Mouse (Mus musculus) gastrocnemius, postnatal 25 days (tissue): ENCODE results near the gene Osbpl2. TPM values are rescaled to one million over a fixed set of nuclear protein-coding genes. Genes with fewer than 3 reads are reported as not detected.

ENCODE experiments used
- DNase-seq: peaks from one replicate; pipeline ENCODE4 v3.0.0; 2022
- total RNA-seq, 2 experiments: library from RNA; stranded (reverse); gene quantifications; 1 replicate in 1 of 2; 2 replicates in 1 of 2; pipeline ENCODE4 v1.2.3; 2021

The Osbpl2 gene
- total RNA-seq, 2 experiments from 2014 or later = 15.4 to 16.0 TPM

GRCm38 (mm10) chr2:180104659-180105377 is 14.3 kb upstream of the Osbpl2 start:
- DNase-seq = no peak

DNA sequence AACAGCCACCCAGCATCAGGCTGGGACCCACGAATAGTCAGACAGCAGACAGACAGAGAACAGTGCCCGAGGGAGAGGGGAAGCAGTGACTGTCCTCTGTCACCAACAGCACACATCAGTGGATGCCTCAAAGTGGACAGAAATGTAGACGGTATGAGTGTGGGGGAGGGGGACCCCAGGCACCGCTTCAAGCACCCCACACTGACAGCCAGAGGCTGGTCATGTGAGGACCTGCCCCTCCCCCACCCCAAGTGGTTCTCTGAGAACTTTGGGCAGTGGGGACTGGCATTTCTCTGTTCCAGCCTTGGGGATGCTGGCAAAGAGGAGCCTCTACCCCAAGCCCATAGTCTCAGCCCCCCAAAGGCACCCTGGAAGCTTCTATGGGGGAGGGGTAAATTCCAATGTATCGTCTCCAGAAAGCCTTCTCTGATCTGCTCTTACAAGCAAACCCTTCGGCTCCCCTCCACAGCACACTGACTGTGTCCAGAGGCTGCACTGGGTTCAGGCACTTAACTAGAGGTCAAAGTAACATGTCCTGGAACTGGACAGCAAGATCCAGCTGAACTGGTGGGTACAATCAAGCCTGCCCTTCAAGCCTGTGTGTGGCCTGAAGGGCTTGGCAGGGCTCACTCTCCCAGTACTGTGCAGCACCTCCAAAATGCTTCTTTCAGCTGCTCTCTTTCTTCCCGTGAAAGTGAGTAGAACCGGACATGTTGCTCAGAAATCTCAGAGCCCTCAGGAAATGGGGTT is 13.5 kb upstream of the Osbpl2 start:
- no peak for DNase-seq

- DNase-seq = no peak
Measured at GRCm38 (mm10) chr2:180107081-180107480, 12.0 kb upstream of the Osbpl2 start.

- no peak for DNase-seq
Measured at GRCm38 (mm10) chr2:180108285-180108684, 10.8 kb upstream of the Osbpl2 start.

DNA sequence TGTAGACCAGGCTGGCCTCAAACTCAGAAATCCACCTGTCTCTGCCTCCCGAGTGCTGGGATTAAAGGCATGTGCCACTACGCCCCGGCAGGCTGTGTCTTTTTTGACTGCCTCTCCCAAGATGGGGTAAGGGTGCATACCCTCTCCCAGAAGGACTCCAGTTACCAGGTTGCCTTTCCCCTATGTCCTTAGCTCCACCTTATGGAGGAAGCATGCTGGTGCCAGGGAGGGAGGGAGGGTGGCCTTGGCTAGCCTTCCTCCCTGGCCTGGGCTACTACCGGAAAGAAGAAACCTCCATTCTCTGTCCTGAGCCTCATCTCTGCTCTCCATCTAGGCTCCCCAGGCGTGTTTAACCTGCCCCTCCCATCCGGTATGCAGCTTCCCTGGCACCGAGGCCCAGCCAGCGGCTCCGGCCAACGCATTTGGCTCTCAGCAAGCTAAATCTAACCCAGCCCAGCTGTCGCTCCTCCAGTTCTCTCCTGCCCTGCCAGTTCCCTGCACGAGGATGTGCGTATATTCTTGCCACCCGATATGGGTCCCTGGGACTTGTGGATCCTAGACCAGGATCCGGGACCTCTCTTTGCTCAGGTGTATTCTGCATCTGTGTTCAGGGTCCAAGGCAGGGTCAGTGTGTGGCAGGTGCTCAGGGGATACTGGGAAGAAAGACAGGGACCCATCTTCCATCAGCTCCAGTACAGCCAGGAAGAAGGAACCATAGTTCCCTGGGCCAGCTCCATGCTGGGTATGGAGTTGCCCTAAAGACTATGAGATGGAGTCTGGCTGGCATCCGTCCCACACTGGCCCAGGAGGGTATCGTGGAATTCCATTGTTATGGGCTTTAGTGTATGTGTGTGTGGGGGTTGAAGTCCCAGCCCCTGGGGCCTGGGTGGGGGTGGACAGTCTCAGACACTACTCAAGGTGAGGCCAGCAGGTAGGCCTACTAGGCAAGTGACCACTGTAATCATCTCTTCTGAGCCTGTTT is 4.9 kb upstream of the Osbpl2 start:
- peak; percentile 93 for DNase-seq

DNA sequence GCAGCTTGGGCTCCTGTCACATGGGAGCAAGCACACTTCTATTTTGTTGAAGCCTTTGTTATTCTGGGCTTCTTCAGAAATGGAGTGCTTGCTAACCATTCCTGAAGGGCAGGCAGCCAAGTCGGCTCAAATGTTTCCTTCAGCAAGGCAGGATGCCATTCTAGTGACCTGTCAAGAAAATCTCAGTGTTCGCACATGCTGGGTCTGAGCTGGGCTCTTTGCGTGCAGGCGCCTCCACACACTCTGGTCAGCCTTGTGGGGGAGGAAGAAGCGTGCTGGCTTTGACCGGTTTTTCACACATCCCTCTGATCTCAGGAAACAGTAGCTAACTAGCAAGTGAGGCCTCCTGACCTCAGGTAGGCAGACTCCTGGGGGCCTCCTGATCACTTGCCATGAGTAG is 3.8 kb upstream of the Osbpl2 start:
- DNase-seq = no peak

GRCm38 (mm10) chr2:180116081-180116493 is 3.0 kb upstream of the Osbpl2 start:
- no peak for DNase-seq

GRCm38 (mm10) chr2:180116741-180117484 is 2.2 kb upstream of the Osbpl2 start:
- DNase-seq = no peak

DNA sequence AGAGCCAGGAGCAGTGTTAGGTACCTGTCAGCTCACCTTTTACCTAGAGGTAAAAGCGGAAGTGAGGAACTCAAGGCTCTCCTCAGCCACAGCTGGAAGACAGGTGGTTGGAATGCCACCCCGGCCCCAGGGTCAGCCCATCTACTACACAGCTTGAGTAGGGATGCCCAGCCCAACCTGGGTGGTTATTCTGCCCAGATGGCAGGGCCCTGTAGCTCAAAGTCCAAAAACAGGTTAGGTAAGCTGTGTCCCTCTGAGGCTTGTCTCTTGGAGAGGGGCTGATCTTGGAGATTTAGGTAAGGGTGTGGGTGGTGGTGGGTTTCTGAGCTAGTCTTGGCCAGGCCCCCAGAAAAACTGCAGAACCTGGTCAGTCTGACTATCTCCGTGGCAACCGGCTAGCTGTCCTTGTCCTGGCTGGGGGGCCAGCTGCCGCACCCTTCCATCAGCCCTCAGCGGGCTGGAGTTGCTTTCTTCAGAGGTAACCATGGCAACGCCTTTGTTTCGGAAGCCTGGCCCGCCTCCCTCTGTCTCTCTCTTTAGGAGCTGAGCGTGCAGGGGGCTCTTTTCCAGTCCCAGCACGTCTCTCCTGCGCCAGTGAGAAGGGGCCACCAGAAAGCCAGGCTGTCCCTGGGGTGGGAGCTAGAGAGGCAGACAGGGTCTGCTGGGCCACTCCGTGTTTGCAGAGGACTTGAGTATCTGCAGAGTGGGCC is 1.5 kb upstream of the Osbpl2 start:
- no peak for DNase-seq

DNA sequence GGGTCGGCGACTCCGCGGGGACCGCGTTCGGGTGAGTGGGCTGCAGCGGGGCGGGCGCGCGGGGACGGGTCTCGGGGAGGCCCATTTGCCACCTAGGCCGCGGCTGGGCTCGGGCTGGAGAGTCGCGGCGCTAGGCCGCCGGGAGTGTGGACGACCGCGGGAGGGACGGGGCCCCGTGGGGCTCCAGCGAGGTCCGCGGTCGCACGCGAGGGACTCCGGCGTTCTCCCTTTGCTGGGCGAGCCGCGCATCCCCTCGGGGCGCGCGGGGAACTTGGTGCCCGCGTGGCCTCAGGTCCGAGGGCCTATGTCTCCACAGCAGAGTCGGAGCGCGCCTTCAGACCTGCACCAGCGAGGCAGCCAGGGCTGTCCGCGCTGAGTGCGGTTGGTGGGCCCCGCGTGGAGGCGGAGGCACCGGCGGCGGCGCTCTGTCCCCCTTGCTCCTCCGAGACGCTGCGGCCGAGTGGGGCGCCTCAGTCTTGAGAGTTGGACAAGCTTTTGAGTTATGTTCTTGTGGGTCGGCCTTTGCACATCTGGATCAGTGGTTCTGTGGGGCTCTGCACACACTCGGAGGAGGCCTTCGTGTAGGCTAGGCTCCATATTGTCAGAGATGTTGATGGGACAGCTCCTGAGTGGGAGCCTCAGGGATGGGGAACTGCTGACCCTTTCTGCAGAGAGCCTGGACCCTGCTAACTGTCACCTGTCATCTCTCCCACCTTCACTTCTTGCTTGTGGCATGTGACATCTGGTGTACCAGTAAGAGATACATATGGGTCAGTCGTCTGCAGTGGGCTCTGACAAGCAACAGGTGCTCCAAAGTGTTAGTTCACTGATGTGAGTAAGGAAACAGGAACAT is 559 bp downstream of the Osbpl2 start:
- no peak for DNase-seq

GRCm38 (mm10) chr2:180120292-180120761 is 1.2 kb downstream of the Osbpl2 start:
- DNase-seq = no peak

GRCm38 (mm10) chr2:180124192-180124591 is 5.1 kb downstream of the Osbpl2 start:
- DNase-seq = no peak

DNA sequence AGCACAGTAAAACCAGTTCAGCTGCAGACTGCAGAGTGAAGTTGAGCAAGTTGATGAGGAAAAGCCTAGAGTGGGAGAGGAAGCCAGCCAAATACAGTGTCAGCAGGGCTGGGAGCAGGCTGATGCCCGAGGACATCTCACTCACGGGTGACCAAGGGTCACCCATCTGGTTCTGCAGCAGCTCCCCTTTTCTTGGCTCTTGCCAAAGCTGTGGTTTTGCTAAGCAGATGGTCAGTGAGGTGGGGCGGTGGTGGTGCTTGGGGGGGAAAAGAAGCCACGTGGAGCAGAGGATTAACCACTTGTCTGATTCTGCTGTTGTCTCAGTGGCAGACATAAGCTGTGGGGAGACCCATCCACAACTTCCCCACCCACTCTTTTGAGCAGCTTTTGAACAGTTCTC is 7.1 kb downstream of the Osbpl2 start:
- DNase-seq = peak; percentile 74

GRCm38 (mm10) chr2:180127675-180128074 is 8.6 kb downstream of the Osbpl2 start:
- DNase-seq = no peak

DNA sequence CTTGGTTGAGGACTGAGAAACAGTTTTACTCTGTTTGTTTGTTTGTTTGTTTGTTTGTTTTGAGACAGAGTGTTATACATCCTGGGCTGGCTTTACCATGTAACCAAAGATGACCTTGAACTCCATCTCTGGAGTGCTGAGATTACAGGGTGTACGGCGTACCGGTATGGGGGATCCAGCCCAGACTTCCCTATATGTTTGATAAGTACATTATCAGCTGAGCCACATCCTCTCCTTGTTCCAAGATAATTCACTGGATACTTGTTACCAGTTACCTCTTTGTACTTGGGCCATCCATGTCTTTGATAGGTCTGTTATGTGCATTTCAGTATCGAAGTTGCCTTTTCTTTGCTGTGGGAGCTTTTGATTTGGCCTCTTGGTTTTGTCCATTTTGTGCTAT is 14.1 kb downstream of the Osbpl2 start:
- no peak for DNase-seq

- DNase-seq = no peak
Measured at GRCm38 (mm10) chr2:180133911-180134310, 14.8 kb downstream of the Osbpl2 start.

GRCm38 (mm10) chr2:180135414-180135813 is 16.3 kb downstream of the Osbpl2 start:
- no peak for DNase-seq

DNA sequence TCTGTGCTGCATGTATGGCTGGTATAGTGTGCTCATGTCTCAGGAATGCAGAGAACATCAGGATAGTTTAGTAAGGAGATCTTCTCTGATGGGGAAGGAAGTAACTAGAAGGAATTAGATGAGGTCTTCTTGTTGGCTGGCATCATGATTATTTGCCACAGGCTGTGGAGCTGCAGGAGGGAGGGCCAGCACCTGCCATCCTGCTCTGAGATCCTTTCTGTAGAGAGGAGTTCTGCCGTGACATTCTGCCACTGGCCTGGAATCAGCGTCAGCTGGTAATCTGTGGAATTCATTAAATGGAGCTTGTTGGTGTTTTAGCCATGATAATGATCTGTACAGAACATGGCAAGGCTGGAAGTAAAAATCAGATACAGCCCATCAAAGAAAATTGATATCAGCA is 27.0 kb downstream of the Osbpl2 start:
- no peak for DNase-seq

DNA sequence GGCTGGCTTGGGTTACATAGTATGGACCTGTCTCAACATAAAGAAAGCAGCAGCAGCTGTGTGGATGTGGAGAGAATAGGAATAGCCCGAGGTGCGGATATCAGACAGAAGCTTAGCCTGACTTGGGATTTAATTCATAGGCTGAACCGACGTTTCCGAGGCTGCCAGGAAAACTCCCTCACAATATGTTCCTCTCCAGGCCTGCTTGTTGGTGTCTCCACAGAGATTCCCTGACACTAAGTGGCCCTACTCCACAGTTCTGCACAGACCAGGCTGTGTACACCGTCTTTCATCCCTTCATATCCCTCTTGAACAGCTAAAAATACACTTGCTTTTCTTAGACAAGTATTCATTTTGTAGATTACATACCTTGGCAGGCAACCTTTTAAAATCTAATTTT is 28.3 kb downstream of the Osbpl2 start:
- no peak for DNase-seq

GRCm38 (mm10) chr2:180148551-180148950 is 29.4 kb downstream of the Osbpl2 start:
- DNase-seq = no peak
